Mouse (Mus musculus): ENCODE data around the gene Etv1.

Gene Etv1

DNA sequence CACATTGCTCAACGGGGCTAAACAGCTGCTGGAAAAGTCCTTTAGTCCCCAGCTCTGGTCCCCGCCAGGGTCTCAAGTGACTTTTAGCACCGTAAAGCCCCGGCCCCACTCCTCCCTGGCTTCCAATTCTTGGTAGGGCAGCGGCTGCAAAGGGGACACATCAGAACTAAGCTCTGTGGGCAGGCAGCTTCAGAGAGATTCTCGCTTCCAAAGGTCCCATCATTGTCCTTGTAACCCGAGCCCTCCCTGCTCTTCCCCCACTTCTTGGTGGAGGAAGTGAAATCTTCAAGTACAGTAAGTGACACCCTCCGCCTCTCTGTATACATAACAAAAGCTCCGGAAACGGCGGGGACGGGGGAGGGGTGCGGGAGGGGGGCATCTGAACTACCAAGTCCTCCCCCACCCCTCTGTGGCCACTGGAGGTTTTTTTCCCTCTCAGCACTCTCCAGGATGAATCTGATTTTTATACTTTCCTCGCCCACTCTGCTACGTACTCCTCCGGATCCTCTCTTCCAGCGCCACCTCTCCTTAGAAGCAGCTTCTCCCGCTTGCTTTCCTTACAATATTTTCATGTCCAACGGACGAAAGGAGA is at the start of gene Etv1:
Gene Etv1 (plus strand): TSS at position 195 of the 592 bp plus-strand sequence.
- peak; percentile 68 for DNase-seq

- no peak for DNase-seq
Observed at GRCm38 (mm10) chr12:38729661-38730060, 49.5 kb upstream of the Etv1 start.

GRCm38 (mm10) chr12:38730791-38731190 is 48.4 kb upstream of the Etv1 start:
- DNase-seq, result no peak

DNA sequence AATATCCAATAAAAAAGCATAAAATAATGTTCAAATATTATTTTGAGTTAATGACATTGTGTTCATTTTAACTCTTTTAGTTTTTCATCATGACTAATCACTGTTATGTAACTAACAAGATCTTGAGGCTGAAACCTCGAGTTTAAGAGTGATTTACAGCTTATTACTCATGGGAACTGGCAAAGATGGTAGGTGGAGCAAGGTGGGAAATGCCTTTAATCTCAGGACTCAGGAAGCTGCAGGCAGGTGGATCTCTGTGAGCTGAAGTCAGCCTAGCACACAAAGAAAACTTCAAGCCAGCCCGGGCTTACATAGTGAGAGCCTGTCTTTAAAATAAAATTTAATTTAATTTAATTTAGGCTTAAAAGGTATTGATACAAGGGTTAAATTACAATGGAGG is 19.9 kb upstream of the Etv1 start:
- DNase-seq, result no peak

DNA sequence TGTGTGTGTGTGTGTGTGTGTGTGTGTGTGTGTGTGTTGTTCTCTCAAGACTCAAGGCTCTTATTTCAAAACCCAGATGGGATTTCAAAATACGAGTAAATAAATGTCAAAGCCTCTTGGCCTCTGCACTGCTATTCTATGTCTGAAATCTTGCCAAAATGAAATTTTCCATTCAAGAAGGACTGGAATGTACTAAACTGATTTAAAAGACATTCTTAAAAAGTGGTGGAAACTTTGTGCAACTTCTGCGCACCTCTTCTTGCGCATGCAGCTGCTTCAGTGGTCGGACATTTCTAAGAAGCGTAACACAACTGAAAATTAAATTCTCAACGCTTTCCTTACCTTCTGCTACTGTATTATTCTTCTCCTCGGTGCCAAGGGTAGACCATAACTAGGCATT is 1.9 kb upstream of the Etv1 start:
- no peak for DNase-seq

GRCm38 (mm10) chr12:38777957-38778298 is 1.3 kb upstream of the Etv1 start:
- DNase-seq, result no peak

- DNase-seq, result peak; percentile 71
Observed at GRCm38 (mm10) chr12:38778299-38779075, 693 bp upstream of the Etv1 start.

- DNase-seq, result peak; percentile 33
Observed at GRCm38 (mm10) chr12:38780006-38780954, 1.1 kb downstream of the Etv1 start.

DNA sequence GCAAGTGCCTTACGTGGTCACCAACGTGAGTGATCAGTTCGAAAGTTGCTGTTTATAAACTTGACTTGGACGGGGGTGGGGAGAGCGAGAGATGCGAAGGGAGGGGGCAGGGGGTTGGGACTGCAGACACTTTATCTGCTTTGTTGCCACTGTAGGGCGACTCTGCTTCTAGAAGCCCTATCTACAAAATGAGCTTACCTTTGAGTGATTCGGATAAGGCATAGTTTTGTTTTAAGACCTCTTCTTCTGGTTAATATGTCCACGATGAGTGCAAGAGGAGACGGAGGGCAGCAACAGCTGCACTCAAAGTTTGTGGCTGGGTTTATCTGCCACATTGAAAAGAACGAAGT is 1.8 kb downstream of the Etv1 start:
- DNase-seq, result peak; percentile 12

DNA sequence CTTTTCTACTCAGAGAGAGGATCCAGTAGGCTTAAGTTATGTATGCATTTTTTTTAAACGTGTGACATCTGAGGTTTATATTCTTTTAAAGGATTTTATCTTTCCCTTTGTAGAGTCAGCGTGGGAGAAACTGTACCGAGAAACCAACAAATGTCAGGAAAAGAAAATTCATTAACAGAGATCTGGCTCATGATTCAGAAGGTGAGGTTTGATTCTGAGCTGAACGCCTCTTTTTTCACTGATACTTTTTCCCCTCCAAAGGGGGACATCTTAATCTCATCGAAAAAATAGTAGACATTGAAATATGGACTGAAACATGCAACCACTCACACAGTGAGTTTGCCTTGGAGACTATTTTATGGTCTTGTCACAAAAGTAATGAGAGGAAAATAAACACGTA is 2.5 kb downstream of the Etv1 start:
- no peak for DNase-seq

DNA sequence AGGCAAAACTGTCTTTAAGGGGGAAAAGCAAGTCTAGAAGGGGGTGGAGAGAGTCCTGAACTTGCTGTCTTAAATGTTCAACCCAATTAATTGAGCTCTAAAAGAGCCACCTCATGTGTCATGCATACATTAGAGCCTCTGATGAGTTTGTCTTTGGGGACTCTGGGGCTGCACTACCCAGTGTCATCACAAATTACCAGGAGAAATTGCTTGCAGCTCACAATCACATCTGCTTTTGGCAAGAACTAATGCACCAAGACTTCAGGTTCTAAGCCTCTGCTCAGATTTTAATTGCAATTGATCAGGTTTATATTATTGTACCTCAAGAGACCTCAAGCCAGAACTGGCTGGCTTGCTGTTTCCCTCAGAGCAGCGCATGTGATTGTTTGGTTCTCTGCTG is 4.1 kb downstream of the Etv1 start:
- DNase-seq, result no peak

GRCm38 (mm10) chr12:38784221-38784620 is 5.0 kb downstream of the Etv1 start:
- no peak for DNase-seq

DNA sequence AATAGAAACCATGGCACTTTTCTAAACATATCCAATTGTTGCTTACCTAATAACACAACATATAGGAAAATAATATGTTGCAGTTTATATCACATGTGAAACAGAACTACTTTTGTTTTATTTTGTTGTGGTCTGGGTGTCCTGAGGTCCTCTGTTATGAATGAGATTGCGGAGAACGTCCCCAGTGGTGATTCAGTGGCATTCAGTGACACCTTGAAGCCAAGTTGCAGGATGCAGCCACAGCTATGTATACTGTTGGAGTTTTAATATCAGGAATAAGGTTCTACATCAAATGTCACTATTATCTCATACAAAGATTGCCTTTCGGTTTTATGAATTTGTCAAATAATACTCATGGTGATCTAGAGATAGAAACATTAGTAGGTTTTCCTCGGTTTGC is 7.4 kb downstream of the Etv1 start:
- no peak for DNase-seq

GRCm38 (mm10) chr12:38787704-38788103 is 8.5 kb downstream of the Etv1 start:
- no peak for DNase-seq

- no peak for DNase-seq
Observed at GRCm38 (mm10) chr12:38788621-38789020, 9.4 kb downstream of the Etv1 start.

GRCm38 (mm10) chr12:38789789-38790355 is 10.7 kb downstream of the Etv1 start:
- DNase-seq, result no peak

GRCm38 (mm10) chr12:38793076-38793475 is 13.9 kb downstream of the Etv1 start:
- DNase-seq, result no peak

GRCm38 (mm10) chr12:38793697-38794096 is 14.5 kb downstream of the Etv1 start:
- DNase-seq, result no peak

GRCm38 (mm10) chr12:38807031-38807430 is 27.9 kb downstream of the Etv1 start:
- no peak for DNase-seq

- no peak for DNase-seq
Observed at GRCm38 (mm10) chr12:38812392-38812791, 33.2 kb downstream of the Etv1 start.

DNA sequence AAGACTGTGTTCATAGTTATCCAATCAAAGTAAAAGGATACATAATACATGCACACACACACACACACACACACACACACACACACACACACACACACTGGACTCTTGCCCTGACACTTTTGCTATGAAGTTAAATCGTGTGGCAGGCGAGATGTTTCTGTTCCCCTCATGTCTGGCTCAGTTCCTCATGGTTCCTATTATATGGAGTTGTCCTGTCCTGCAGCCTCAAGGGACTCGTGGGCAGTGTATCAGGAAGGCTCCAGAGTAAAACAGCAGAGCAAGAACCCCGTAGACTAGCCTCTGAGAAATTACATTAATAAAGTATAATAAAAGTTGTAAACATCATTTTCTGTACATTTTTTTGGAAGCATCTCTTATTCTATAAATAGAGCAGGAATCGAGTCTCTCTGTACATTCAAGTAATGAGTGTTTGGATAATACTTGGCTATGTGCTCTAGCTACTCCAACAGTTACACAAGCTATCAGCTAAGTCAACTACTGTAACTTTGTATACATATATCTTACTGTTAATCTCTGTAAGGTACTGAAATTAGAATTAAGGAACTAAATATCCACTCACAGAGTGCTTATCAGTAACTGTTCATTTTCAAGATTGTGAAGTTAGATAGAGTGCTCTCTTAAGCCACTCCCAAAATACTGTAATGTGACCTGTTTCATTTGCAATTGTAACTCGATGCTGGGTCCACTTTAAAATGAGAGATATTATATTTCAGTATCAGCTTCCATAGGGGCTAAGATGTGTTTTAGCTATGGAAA is 35.0 kb downstream of the Etv1 start:
- no peak for DNase-seq

GRCm38 (mm10) chr12:38816235-38816634 is 37.1 kb downstream of the Etv1 start:
- DNase-seq, result no peak

DNA sequence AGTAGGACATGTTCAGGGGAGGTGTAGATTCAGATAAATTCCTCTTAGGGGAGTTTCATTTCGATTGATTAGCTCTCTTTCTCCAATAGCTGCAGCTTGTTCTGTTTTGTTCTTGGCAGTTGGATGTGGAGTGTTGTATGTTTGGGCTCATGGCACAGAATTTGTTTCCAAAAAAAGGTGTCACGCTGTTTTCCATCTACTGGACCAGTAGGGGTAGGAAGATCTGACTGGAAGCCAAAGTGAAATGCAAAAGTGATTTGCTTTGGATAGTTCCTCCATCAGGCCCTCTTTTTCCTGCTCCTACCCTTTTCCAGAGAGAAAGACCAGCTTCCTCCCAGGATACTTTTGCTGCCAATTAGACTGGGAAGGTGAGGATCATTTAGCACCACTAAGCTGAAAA is 39.1 kb downstream of the Etv1 start:
- no peak for DNase-seq
